Mouse (Mus musculus) urinary bladder, postnatal 25 days (tissue): ENCODE measurements around the gene Vipas39.
A peak's percentile ranks its signal among the peaks of the same experiment; 100 is the strongest.
"Not testable (repeated sequence)": the region's sequence is repeated elsewhere in the genome, so short reads cannot be mapped to it uniquely, and the experiment has no call there.

Experiments
- DNase-seq: peaks from one replicate; pipeline ENCODE4 v3.0.0; 2022; ENCODE audit warnings: low spot score

Vipas39 gene

DNA sequence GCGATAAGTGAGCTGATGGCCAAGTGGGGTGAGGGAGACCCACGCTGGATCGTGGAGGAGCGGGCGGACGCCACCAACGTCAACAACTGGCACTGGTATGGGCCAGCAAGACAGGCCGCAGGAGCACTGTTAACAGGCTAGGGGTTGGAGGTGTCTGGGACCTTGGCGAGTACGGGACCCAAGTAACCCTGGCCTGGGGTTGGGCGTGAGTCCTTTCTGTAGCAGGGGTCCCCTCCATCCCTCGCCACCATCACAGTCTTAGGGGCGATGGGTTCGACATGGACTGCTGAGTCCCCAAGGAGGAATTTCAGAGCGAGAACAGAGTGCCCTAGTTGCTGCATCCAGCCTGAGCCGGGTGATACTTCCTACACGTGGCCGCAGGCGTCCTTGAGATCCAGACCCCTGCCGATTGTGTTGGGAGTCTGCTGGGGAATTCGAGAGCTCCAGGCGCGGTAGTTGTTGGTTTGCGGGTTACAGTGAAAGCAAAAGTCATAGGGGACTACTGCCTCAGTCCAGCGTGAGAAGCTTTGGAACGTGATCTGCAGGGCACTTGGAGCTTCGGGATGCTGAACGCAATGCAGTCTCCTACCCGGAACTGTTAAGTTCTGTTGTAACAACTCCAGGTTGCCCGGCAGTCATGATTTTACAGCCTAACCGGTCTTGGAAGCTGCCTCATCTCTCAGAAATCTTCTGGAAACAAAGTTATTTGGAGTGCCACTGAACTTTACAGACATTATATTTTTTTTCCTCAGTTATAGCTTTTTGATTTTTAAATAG is 959 bp upstream of the Vipas39 start:
- DNase-seq, result peak; percentile 7

DNA sequence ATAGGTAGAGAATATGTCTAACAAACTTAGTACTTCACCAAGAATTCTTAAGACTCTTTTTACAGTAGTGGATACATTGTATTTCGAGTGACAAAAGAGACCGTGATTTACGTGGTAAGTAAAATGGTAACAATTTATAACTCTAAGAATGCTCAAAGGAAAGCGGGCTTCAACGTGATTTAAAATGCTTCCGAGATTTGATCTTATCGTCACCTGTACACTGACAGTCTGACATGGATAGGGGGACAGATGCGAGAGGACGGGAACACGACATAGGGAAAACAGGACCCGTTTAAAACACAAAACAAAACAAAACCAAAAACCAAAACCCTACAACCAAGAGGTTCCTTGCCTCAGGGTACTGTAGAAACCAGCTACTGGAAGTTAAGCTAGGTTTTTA is 612 bp downstream of the Vipas39 start:
- DNase-seq, result no peak

DNA sequence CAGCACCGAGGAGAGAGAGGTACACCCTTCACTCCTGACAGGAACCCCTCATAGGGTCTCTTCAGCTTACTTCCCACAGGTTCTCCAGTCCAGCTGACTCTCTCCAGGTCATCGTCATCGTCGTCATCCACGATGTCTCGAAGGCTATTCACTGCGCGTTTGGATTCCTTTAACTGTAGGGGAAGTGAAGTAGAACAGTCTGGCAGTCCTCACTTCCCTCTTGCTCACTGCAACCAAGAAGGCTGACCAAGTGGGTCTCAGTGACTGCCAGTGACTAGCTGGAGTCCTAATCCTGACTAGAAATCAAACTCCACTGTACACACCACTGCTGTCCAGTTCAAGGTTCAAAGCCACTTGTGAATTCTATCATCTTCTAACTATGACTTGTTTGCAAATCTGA is 5.5 kb downstream of the Vipas39 start:
- no peak for DNase-seq

DNA sequence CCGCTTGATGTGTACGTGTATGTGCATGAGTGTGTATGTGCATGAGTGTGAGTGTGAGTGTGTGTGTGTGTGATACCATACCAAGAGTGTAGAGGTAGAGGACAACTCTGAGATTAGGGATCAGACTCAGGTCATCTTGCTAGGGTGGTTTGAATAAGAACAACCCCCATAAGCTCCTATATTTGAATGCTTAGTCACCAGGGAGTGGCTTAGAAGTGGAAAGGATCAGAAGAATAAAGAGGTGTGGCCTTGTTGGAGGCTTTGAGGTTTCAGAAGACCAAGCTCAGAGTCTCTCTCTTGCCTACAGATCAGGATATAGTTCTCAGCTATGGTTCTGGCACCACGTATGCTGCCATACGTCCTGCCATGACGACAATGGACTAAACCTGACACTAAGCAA is 9.4 kb downstream of the Vipas39 start:
- DNase-seq, result no peak

DNA sequence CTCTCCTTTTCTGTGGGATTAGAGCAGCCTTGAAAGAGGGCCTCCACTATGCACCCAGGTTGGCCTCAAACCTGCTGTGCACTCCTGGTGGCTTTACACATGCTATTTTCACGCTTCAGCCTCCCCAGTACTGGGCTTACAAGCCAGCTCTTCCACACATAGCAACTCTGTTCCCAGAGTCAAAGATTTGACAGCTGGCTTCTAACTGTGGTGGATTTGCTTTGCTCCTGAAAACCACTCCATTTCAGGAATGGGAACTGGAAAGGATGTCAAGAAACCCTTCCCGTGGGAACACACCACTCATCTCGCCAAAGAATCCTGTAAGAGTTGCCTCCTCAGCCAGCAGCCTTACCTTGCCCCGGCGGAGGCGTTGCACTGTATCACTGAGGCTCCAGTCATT is 12.2 kb downstream of the Vipas39 start:
- DNase-seq, result no peak

DNA sequence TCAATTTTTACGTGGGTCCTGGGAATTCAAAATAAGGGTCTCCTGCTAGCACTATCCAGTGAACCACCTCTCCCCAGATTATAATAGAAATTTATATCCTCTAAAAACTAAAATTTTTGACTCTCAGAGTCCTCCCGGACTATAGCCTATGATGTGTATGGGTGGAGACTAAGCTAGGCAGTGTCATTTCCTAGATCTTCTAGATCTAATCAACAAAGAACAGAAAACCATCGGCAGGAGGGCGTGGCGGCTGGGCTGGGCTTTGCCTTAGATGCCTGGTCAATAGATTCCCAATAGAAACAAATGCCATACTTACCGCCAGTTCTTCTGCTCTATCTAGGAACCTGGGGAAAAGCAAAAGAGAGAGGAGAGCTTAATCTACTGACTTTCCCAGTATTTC is 15.9 kb downstream of the Vipas39 start:
- no peak for DNase-seq

DNA sequence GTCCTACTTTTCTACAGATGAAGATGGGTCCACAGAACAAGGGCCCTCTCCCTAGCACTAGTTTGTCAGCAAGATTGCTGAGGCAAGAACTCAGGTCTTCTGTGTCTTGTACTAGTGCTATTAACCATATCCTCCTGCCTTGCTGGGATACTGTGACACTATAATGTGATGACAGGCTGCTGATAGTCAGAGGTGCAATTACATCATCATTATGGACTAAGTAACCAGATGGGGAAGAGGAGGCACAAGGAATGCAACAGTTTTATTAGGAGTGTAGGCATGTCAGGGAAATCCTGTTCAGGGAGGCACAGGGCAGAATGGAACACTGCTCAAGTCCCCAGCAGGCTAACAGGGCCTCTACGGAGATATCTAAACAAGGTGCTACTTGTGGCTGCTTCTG is 27.4 kb downstream of the Vipas39 start, which contains the start of gene Noxred1:
TSS of gene Noxred1 (minus strand) at position 101 of the 400 bp plus-strand sequence.
- DNase-seq, result no peak

DNA sequence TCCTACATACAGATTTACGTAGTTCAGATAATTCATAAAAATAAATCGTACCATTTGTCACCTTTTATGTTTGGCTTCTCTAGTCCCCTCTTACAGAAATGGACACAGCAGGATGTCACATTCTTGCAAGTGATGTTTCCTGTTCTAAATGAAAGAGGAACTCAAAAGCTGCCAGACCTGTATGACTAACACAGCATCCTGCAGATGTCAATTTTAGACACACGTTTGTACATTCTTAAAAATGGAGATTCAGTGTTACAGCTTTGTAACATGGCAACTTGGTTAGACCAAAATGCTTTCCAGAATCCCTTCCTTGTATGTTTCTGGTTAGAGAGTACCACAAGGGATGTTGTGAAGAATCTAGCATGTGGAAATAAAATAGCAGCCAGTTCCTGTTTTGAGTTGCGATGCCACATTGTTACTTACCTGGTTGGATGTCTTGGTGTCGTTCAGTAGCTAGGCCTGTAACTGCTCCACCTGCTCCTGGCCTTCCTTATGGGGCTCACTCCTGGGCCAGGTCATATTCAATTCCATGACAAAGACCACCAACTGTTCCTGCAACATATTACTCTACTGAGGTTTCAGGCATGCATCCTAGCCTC is 29.1 kb downstream of the Vipas39 start:
- no peak for DNase-seq

DNA sequence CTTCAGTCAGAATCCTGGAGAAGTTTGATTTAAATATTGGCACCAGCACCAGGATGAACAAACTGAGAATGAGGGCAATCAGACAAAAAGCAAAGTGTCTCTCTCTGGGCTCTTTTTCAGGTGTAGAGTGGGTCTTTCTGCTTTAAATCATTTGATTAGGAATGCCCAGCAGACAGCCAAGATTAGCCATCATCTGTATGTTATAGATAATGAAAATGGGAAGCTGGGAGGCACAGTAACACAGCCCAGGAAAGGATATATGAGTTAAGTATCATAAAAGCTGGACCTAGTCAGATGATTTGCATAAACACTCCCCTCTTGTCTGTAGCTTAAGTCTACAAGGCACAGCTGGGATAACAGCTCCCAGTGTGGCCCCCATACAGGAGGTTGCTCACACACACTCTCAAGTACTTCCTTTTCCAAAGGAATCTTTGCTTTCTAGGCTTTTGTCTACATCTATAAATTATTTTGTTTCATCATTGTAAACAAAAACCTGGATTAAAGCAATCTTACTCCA is 35.6 kb downstream of the Vipas39 start:
- no peak for DNase-seq

DNA sequence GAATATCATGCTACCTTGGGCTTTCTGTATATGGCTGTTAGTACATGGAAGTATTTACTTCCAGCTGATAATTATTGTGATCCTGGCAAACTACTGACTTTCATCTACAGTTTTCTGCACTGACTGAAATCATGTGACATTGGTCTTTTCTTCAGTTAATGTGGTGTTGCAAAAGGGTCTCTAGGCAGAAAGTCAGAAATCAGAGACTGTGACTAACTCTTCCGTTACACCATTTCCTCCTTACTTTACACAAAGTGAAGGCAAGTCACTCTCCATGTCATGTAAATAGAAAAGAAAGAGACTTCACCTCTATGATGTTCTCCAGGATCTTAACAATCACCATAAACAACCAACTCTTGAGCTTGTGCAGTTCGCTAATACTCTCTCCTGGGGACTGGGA is 36.4 kb downstream of the Vipas39 start:
- no peak for DNase-seq

DNA sequence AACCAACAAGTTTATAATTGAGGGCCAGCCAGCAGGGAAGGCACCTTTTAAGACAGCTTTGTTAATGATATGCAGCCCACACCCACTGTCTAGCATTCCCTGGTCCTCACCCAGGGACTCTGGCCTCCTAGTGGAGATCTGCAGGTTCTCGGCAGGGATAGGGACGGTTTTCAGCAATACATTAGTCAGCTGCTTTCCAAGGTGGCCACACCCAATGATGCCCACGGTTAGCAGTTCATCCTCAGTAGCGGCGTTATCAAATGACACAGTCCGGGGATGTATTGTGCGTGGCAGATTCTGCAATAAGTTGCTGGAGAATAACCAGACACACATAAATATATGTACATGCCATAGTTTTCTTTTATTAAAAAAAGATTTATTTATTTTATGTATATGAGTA is 39.3 kb downstream of the Vipas39 start:
- no peak for DNase-seq

DNA sequence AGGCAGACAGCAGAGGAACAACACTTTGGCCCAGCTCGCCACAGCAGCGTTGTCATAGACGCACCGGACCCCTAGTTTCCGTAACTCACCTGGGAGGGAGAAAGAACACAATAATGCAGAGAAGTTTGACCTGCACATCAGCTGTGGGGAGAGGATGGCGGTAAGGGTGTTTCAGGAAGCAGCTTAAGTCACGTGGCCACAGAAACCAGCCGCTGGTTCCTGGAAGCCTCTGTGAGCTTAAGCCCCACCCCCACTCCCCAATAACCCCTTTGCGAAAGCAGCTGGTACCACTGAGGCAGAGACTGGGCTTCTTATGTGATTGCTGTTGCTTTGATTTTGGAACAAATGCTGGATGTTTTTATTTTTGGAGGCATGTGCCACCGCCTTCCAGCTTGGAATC is 41.1 kb downstream of the Vipas39 start:
- DNase-seq, result no peak

DNA sequence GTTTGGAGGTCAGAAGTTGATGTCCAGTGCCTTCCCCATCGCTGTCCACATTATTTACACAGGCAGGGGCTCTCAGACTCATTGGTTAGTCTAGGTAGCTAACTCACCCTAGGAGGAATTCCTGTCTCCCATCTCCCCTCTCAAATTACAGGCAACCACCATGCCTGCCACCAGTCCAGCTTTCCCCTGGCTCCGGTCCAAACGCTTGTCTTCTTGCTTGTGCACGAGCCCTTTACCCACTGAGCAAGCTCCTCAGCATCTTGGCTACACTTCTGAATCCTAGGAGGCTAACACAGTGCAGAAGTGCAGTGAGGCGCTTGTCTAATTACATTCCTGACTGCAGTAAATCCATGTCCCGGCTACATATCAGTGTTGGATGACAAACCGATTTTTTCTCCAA is 46.7 kb downstream of the Vipas39 start:
- no peak for DNase-seq

DNA sequence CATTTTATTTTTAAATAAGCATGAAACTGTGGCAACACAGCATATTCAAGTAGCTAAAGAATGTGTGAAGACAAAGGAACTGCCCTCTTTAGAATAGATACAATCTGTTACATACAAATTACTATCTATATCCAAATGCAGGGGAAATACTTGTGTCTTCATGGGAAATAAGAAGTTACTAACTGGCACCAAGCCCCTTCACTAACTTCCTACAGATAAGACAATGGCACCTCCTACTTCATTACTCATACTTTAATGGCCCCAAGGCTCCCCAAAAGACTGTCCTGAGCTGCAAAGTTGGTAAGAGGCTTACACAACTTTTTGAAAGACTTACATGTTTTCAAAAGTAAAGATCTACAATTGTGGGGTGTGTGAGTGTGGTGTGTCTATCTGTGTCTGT is 48.5 kb downstream of the Vipas39 start:
- DNase-seq, result no peak

DNA sequence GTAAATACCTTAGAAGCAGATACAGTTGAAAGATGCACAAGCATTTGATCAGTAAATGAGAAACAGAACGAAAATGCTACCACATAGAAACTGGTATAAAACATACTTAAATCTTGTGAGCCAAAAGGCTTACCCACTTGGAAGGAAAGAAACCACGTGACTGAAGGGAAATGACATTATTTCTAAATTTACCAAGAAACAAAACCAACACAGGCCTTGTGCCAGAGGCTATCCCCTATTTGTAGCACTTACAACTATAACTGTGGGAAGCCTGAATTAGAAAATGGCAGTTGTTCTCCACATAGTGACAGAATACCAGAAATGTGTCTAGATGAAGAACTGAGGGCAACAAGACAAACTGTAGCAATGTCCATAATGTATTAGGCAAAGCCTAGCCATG is 50.0 kb downstream of the Vipas39 start:
- DNase-seq, result no peak

DNA sequence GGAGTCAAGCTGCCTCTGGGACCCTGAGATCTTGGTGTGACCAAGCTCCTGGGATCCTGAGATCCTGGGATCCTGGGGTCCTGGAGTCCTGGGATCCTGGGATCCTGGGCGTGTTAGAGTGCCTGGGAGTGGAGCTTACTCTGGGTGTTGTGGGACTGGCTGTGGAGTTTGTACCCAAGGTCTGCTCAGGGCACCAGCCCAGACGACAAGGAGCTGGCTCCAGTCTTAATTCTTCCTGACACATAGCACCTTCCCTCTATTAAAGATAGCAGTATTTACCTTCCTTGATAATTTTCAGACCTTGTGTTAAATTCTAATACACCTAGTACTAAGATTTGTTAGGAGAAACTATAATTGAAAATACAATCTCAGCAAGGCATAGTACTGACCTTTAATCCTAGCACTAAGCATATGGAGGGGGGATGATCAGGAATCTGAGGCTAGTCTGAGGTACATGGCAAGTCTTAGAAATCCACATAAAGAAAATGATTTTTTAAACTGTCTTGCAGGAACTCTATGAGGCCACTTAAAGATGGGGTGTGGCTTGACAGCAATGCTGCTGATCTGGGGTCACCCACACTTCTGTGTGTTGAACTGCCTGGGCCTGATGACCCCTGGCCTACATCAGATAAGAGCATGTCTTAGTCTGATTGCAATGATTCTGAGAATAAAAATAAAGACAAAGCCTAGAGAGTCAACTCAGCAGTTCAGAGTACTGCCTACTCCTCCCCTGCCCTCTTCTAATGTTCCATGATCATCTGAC is 53.0 kb downstream of the Vipas39 start:
- no peak for DNase-seq

DNA sequence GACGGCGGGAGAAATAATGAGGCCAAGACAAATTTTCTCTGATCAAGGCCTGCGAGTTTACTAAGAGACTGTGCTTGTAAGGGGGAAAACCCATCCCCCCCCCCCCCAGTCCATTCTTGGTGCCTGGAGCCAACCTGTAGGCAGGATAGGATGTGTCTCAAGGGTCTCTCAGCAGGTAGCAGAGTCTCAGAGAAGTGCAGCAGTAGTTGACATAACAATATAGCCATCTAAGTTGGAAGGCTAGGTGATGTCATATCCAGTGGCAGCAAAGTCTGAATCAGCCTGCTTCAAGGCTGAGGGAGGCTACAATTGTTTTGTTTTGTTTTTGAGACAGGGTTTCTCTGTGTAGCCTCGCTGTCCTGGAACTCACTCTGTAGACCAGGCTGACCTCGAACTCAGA is 60.3 kb downstream of the Vipas39 start:
- not testable (repeated sequence) for DNase-seq

DNA sequence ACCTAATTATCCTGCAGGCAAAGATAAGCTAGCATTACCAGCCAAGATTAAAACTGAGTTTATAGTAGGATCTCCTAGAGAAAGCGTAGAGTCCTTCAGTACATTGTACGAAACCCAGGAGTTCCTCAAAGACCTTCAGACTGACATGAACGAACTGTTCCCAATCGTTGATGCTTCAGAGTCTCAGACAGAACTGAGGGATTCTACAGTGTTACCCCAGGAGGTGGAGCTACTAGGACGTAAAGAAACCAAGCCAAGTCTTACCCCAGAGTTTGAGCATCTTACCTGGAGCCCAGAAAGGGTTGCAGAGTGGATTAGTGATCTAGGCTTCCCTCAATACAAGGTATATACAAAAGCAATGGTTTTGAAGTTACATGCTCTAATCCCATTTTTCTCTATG is 64.4 kb downstream of the Vipas39 start:
- DNase-seq, result no peak

DNA sequence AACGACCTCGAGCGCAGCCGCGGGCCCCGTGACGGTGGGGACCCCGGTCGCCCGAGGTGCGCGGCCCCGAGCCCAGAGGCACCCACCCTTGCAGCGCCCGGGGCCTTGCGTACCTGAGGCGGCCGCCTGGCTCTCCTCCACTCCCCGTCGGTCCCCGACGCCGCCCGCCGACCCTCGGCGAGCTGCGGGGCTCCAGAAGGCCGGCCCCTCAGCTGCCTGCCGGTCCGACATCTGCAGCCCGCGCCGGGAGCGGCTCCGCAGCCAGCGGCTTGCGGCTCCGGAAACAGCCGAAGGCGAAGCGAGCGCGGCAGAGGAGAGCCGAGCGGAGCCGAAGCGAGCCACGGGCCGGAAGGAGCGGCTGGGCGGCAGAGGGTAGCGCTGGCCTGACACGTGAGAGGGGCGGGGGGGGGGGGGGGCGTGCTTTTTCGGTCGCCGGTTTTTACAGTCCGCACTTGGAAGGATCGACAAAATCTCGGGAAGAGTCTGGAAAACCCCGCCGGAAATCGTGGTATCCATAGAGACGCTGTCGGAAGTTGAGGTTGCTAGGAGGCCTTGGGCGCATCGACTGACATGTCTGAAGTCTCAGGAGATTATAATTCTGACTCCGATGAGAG is 66.0 kb downstream of the Vipas39 start, which contains the start of gene Tmed8:
TSS of gene Tmed8 (minus strand) at position 482 of the 614 bp plus-strand sequence.
- DNase-seq, result peak; percentile 65

DNA sequence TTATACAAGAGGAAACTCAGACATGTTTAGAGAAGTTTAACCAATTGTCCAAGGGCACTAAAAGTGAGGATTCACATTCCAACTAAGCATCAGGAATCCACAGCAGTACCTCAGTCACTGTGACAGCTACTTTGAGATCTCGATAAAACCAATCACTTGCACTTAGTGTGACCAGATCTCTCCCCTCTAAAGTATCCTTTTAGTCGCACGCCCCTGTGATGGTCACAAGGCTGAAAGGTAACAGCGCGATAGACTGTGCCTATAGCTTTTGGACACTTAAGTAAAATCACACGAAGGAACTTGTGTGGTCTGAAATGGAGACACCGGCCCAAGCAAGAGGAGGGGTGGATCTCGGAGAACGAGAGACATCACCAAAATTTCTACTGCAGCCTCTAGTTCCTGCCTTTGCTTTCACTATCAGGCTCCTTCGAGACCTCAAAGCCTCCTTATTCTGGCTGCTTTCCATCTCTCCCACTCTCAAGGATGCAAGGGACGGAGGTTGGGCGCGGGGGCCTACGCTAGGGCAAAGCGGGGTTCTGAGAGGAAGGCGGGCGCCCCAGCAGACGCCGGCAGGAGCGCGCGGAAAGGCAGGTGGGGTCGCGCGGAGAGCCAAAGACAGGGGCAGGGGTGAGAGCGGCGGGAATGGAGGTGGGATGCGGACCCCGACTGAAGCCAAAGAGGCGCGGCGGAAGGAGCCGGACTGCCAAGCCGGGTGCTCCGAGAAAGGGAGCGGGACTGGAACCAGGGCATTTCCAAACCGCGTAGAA is 66.7 kb downstream of the Vipas39 start, which contains the start of gene Samd15:
TSS of gene Samd15 (plus strand) at position 518 of the 767 bp plus-strand sequence.
- peak; percentile 17 for DNase-seq

DNA sequence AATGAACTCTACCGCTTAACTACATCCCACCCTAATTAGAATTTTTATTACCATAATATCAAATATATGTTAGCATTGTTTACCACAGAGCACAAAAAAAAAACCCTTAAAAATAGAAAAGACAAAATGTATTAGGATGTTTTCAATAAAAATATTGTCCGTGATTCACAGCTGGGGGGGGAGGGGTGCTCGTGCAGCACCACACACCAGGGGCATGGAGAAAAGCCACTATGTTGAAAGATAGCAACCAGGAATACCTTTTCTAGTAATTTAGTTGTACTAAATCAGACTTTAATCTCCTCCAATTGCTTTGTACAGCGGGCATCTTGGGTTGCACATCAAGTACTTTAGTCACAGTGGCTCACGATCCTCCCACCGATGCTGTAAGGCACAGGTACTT is 67.3 kb downstream of the Vipas39 start:
- DNase-seq, result no peak
